Mouse (Mus musculus) limb, embryonic 14.5 days (tissue): ENCODE results near the gene Neurod6. TPM values are rescaled to one million over a fixed set of nuclear protein-coding genes. Genes with fewer than 3 reads are reported as not detected.

Source experiments
- ATAC-seq: fragments of 200-750 bp; cut with Nextera tagmentation; 2 replicates; pipeline ENCODE4 v1.8.0; 2017; ENCODE audit warnings: low read depth, moderate number of reproducible peaks, moderate TSS enrichment; ENCODE audit not compliant: low FRiP score
- DNase-seq: peaks from one replicate; pipeline ENCODE4 v3.0.0-alpha.2; 2015; ENCODE audit warnings: low spot score
- H3K27ac ChIP-seq: fragments of 300-500 bp; sonication (generic); replicated peaks from 2 replicates; pipeline ENCODE4 v1.5.1; 2014; ENCODE audit warnings: low read depth, mild to moderate bottlenecking, low read length, moderate library complexity, mixed read lengths
- H3K27me3 ChIP-seq: fragments of 300-500 bp; sonication (generic); 2 replicates; pipeline ENCODE4 v1.6.1; 2014; ENCODE audit warnings: low read length, mixed read lengths; ENCODE audit not compliant: control insufficient read depth, insufficient read depth
- H3K36me3 ChIP-seq: fragments of 300-500 bp; sonication (generic); 2 replicates; pipeline ENCODE4 v1.6.1; 2014; ENCODE audit warnings: mild to moderate bottlenecking, low read length, moderate library complexity, mixed read lengths; ENCODE audit not compliant: control insufficient read depth, insufficient read depth
- H3K4me1 ChIP-seq: fragments of 300-500 bp; sonication (generic); 2 replicates; pipeline ENCODE4 v1.6.1; 2014; ENCODE audit warnings: antibody characterized with exemption, low read length, mixed read lengths; ENCODE audit not compliant: control insufficient read depth, insufficient read depth
- H3K4me2 ChIP-seq: fragments of 300-500 bp; sonication (generic); replicated peaks from 2 replicates; pipeline ENCODE4 v1.6.1; 2014; ENCODE audit warnings: low read depth, mild to moderate bottlenecking, low read length, moderate library complexity; ENCODE audit not compliant: severe bottlenecking
- H3K4me3 ChIP-seq: fragments of 300-500 bp; sonication (generic); replicated peaks from 2 replicates; pipeline ENCODE4 v1.5.1; 2014; ENCODE audit warnings: low read length
- H3K9ac ChIP-seq: fragments of 300-500 bp; sonication (generic); 2 replicates; pipeline ENCODE4 v1.6.1; 2014; ENCODE audit warnings: mild to moderate bottlenecking, low read depth, low read length, moderate library complexity; ENCODE audit not compliant: severe bottlenecking
- H3K9me3 ChIP-seq: fragments of 300-500 bp; sonication (generic); 2 replicates; pipeline ENCODE4 v1.6.1; 2016; ENCODE audit warnings: low read length; ENCODE audit not compliant: control insufficient read depth
- POLR2A ChIP-seq: fragments of 200-500 bp; IDR thresholded peaks from 2 replicates; pipeline ENCODE4 v1.8.0; 2012; ENCODE audit warnings: inconsistent platforms, mild to moderate bottlenecking, moderate library complexity, borderline replicate concordance; ENCODE audit not compliant: insufficient read depth, insufficient read length; ENCODE audit errors: extremely low read depth
- WGBS: fragments of 180-500 bp; shearing (Covaris S2); extraction: QIAGEN DNeasy Blood & Tissue Kit; methylation state at CpG from one replicate; pipeline ENCODE4 v1.1.7; 2014; 5-methylcytosine and 5-hydroxymethylcytosine counted together
- polyA plus RNA-seq, 2 experiments: library from polyadenylated mRNA; depleted of rRNA in 1 of 2; stranded (reverse) in 1 of 2; unstranded in 1 of 2; fragments of >200 nt; fragmentation: Nextera tagmentation in 1 of 2; extraction: Ambion mirVana in 1 of 2; gene quantifications; 2 replicates each; pipeline versions ENCODE4 v1.2.1 to v1.2.3; 2012 to 2014

Neurod6 gene
- polyA plus RNA-seq, 2 experiments = 1.3 TPM; not detected in 1

- Histone ChIP-seq H3K9ac (no peak overlapping the region), H3K4me3 (no peak overlapping the region), H3K36me3 (no peaks in the 10 kb centered on the region), H3K4me2 (no peak overlapping the region), H3K9me3 (no peaks in the 10 kb centered on the region), H3K27me3 (no peaks in the 10 kb centered on the region), H3K4me1 (no peaks in the 10 kb centered on the region), H3K27ac (no peak overlapping the region)
- ATAC-seq (no peak), DNase-seq (no peak)
- TF ChIP-seq POLR2A = no peak
- 83% methylated on average over 8 of the region's 8 CpGs for WGBS
Measured at GRCm38 (mm10) chr6:55704061-55704758, 23.1 kb upstream of the Neurod6 start.

- WGBS = 27% methylated on average over 4 of the region's 4 CpGs
- no peaks in the 10 kb centered on the region for H3K27me3 ChIP-seq
- H3K4me1 ChIP-seq = no peaks in the 10 kb centered on the region
- no peaks in the 10 kb centered on the region for H3K36me3 ChIP-seq
- no peak overlapping the region for H3K27ac ChIP-seq
- no peak overlapping the region for H3K4me3 ChIP-seq
- ATAC-seq (no peak), DNase-seq (no peak)
- no peak overlapping the region for H3K9ac ChIP-seq
- no peak overlapping the region for H3K4me2 ChIP-seq
- TF ChIP-seq POLR2A = no peak
- H3K9me3 ChIP-seq = no peaks in the 10 kb centered on the region
Measured at GRCm38 (mm10) chr6:55700392-55701386, 19.6 kb upstream of the Neurod6 start.

- Histone ChIP-seq H3K27ac (no peak overlapping the region), H3K4me1 (no peaks in the 10 kb centered on the region), H3K4me2 (no peak overlapping the region), H3K36me3 (no peaks in the 10 kb centered on the region), H3K27me3 (no peaks in the 10 kb centered on the region), H3K9me3 (0 out of 2 replicates have a peak, but pooled peaks cover 4% of the 10 kb centered on the region), H3K9ac (no peak overlapping the region), H3K4me3 (no peak overlapping the region)
- DNase-seq (no peak), ATAC-seq (no peak)
- TF ChIP-seq POLR2A = no peak
- WGBS = 88% methylated on average over 2 of the region's 2 CpGs
Measured at GRCm38 (mm10) chr6:55690015-55690531, 9.0 kb upstream of the Neurod6 start.

GRCm38 (mm10) chr6:55683506-55683905 lies 2.4 kb upstream of the Neurod6 start:
- DNase-seq (no peak), ATAC-seq (no peak)
- WGBS = 61% methylated on average over 4 of the region's 4 CpGs
- TF ChIP-seq POLR2A = no peak
- Histone ChIP-seq H3K9ac (no peak overlapping the region), H3K4me3 (no peak overlapping the region), H3K9me3 (no peaks in the 10 kb centered on the region), H3K36me3 (no peaks in the 10 kb centered on the region), H3K27me3 (no peaks in the 10 kb centered on the region), H3K4me1 (no peaks in the 10 kb centered on the region), H3K27ac (no peak overlapping the region), H3K4me2 (no peak overlapping the region)

GRCm38 (mm10) chr6:55682886-55683285 lies 1.8 kb upstream of the Neurod6 start:
- Histone ChIP-seq H3K27ac (no peak overlapping the region), H3K9me3 (no peaks in the 10 kb centered on the region), H3K9ac (no peak overlapping the region), H3K4me2 (no peak overlapping the region), H3K36me3 (no peaks in the 10 kb centered on the region), H3K4me1 (no peaks in the 10 kb centered on the region), H3K27me3 (no peaks in the 10 kb centered on the region), H3K4me3 (no peak overlapping the region)
- WGBS = 68% methylated on average over 7 of the region's 7 CpGs
- no peak for ATAC-seq
- DNase-seq = no peak
- TF ChIP-seq POLR2A = no peak
